Mouse (Mus musculus): ENCODE measurements around the gene Galk1.

The Galk1 gene

GRCm38 (mm10) chr11:115989686-115990085 is 22.8 kb downstream of the Galk1 start:
- in situ Hi-C loops (cut with MboI, MseI): loop anchor here in 1 of 2 experiments (10.0 kb wide), 1 partner anchor 45 kb away; no protein-coding TSS in a partner anchor

GRCm38 (mm10) chr11:115983291-115983690 is 29.2 kb downstream of the Galk1 start:
- in situ Hi-C loops (cut with MboI, MseI): no loop called here

- in situ Hi-C loops (cut with MboI, MseI): no loop called here
Measured at GRCm38 (mm10) chr11:115982472-115982871, 30.0 kb downstream of the Galk1 start.

- in situ Hi-C loops (cut with MboI, MseI): no loop called here
Measured at GRCm38 (mm10) chr11:115975544-115975943, 37.0 kb downstream of the Galk1 start.

- in situ Hi-C loops (cut with MboI, MseI): no loop called here
Measured at GRCm38 (mm10) chr11:115975083-115975420, 37.5 kb downstream of the Galk1 start.

- in situ Hi-C loops (cut with MboI, MseI): no loop called here
Measured at GRCm38 (mm10) chr11:115974309-115975082, 38.0 kb downstream of the Galk1 start, which contains the start of gene Itgb4. Itgb4 (plus strand) TSS chr11:115974709.

- in situ Hi-C loops (cut with MboI, MseI): no loop called here
Measured at GRCm38 (mm10) chr11:115971016-115971415, 41.5 kb downstream of the Galk1 start.

- in situ Hi-C loops (cut with MboI, MseI): no loop called here
Measured at GRCm38 (mm10) chr11:115970006-115970673, 42.4 kb downstream of the Galk1 start.

GRCm38 (mm10) chr11:115968731-115969405 is 43.7 kb downstream of the Galk1 start:
- in situ Hi-C loops (cut with MboI, MseI): no loop called here

GRCm38 (mm10) chr11:115964977-115965604 is 47.4 kb downstream of the Galk1 start:
- in situ Hi-C loops (cut with MboI, MseI): no loop called here

- in situ Hi-C loops (cut with MboI, MseI): no loop called here
Measured at GRCm38 (mm10) chr11:115962651-115963412, 49.7 kb downstream of the Galk1 start.

- in situ Hi-C loops (cut with MboI, MseI): no loop called here
Measured at GRCm38 (mm10) chr11:115959018-115959417, 53.5 kb downstream of the Galk1 start.

Measured in T-helper 17 cell (primary cell).